Mouse (Mus musculus): ENCODE measurements at regions not wholly inside any gene's neighbourhood (a gene's known extent, or its start where the extent isn't known, plus 50 kb on each side); places are given as distances from the start of the nearest gene placed in this dataset.

DNA sequence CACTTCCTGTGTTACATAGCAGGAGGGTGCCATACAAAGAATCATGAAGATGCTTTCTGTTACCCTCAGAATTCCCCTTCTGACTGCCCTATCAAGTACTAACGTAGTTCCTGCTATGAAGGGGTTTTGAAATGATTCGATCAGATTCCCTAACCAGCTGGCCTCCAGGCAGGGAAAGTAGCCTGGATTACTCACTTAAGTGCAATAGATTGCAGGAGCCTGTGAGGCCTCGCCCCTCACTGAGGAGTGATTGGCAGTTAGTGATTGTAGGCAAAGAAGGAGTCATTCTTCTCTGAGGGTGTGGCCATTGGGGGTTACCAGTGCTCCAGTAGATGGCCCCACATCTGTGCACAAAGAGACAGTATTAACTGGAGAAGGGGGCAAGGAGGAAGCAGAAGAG, 122.1 kb upstream of the Sox9 start:
- no peak for TF ChIP-seq CTCF (IDR thresholded peaks at IDR 0.05; ENCODE audit: low read depth)
- TF ChIP-seq EP300 (optimal IDR thresholded peaks at IDR 0.05): no peak
